Mouse (Mus musculus): Measurements from ENCODE around the gene Mgat4a. TPM values are rescaled to one million over a fixed set of nuclear protein-coding genes. Genes with fewer than 3 reads are reported as not detected.
"Not testable (repeated sequence)": the region's sequence is repeated elsewhere in the genome, so short reads cannot be mapped to it uniquely, and the experiment has no call there.

The Mgat4a gene
- polyA plus RNA-seq, 1 experiment from 2014 or later: 6.3 TPM

DNA sequence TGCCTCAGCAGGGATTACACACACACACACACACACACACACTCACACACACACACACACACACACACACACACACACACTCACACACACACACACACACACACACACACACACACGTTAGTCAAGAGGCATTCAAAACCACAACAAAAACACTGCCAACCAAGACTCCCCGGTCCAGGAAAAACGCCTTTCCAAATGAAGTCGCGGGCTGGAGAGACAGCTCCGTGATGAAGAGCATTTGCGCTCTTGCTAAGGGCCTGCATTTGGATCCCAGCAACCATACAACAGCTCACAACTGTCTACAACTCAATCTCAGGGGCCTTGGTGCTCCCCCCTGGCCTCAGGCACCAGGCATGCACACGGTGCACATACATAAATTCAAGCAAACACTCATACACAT, 10.8 kb downstream of the Mgat4a start:
- Histone ChIP-seq H3K9ac (no peak overlapping the region), H3K9me3 (no peaks in the 10 kb centered on the region), H3K27me3 (no peaks in the 10 kb centered on the region), H3K27ac (no peak overlapping the region; the same call in 1 of the 2 replicates), H3K4me2 (no peak overlapping the region), H3K4me3 (no peak overlapping the region), H3K4me1 (peaks cover 4% of the 10 kb centered on the region; the same call in 1 of the 2 replicates), H3K36me3 (no peaks in the 10 kb centered on the region)
- WGBS: 40% methylated on average over 8 of the region's 8 CpGs
- ATAC-seq (ENCODE audit: borderline replicate concordance, extremely low read depth, low FRiP score, low TSS enrichment): no peak

- Histone ChIP-seq H3K9me3 (no peaks in the 10 kb centered on the region), H3K4me3 (no peak overlapping the region), H3K4me1 (peaks cover 4% of the 10 kb centered on the region; the same call in 1 of the 2 replicates), H3K27ac (no peak overlapping the region), H3K27me3 (no peaks in the 10 kb centered on the region), H3K36me3 (no peaks in the 10 kb centered on the region), H3K4me2 (no peak overlapping the region), H3K9ac (no peak overlapping the region)
- no peak for ATAC-seq (ENCODE audit: borderline replicate concordance, extremely low read depth, low FRiP score, low TSS enrichment)
Observed at GRCm38 (mm10) chr1:37526257-37526656, 14.6 kb downstream of the Mgat4a start.

GRCm38 (mm10) chr1:37524669-37525068, 16.1 kb downstream of the Mgat4a start:
- Histone ChIP-seq H3K4me3 (no peak overlapping the region), H3K4me2 (no peak overlapping the region), H3K27ac (no peak overlapping the region), H3K27me3 (no peaks in the 10 kb centered on the region), H3K4me1 (no peaks in the 10 kb centered on the region), H3K36me3 (no peaks in the 10 kb centered on the region), H3K9me3 (no peaks in the 10 kb centered on the region), H3K9ac (no peak overlapping the region)
- 68% methylated on average over 4 of the region's 4 CpGs for WGBS
- ATAC-seq (ENCODE audit: borderline replicate concordance, extremely low read depth, low FRiP score, low TSS enrichment): no peak

DNA sequence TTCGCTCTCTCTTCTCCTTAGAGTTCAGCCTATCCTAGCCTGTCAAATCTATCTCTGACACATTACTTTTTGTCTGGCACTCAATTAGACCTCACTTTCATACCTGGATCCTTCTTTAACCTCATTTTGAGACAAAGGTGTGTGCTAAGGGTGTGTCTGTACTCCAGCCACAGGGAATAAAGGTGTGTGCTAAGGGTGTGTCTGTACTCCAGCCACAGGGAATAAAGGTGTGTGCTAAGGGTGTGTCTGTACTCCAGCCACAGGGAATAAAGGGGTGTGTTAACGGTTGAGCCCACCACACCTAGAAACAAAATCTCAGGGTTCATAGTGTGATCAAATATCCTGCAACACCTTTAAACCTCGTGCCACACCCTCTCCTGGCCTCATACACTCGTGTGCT, 16.7 kb downstream of the Mgat4a start:
- H3K27ac ChIP-seq; H3K36me3 ChIP-seq; H3K4me1 ChIP-seq; H3K4me3 ChIP-seq; H3K9ac ChIP-seq; H3K9me3 ChIP-seq; ATAC-seq (ENCODE audit: borderline replicate concordance, extremely low read depth, low FRiP score, low TSS enrichment); H3K4me2 ChIP-seq; H3K27me3 ChIP-seq: not testable (repeated sequence)
- WGBS: 59% methylated on average over 4 of the region's 4 CpGs

DNA sequence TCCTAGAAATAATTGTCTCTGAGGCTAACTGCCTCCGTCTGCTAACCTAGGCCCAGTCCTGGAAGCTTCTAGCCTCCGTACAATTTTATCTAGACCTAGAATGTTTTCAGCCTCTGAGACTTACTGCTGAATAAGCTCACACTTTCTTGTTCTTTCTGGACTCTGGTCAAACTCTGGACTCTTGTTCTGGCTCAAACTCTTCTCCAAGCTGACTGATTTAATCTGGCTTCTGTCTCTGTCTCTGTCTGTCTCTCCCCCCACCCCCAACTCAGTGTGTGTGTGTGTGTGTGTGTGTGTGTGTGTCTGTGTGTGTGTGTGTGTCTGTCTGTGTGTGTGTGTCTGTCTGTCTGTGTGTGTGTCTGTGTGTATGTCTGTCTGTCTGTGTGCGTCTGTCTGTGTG, 17.3 kb downstream of the Mgat4a start:
- H3K27me3 ChIP-seq; H3K9me3 ChIP-seq; H3K4me2 ChIP-seq; H3K4me3 ChIP-seq; H3K4me1 ChIP-seq; ATAC-seq (ENCODE audit: borderline replicate concordance, extremely low read depth, low FRiP score, low TSS enrichment); H3K36me3 ChIP-seq; H3K9ac ChIP-seq: not testable (repeated sequence)
- H3K27ac ChIP-seq: peak overlapping the region; percentile 15; the same call in 1 of the 2 replicates
- WGBS: 79% methylated on average over 3 of the region's 3 CpGs

DNA sequence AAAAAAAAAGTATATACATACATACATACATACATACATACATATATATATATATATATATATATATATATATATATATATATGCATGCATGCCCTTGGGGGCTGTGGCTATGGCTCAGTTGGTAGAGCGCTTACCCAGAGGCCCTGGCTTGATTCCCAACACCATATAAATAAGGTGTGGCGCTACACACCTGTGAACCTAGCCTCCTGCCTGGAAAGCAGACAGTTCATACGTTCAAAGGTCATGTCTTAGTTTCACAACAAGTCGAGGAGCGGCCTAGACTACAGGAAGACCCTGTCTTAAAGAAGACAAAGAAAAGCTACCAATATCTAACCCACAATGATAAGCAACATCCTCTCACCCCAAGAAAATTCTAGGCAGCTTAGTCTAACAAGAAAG, 18.7 kb downstream of the Mgat4a start:
- Histone ChIP-seq H3K9ac (no peak overlapping the region), H3K27ac (no peak overlapping the region), H3K4me3 (no peak overlapping the region), H3K4me1 (peaks cover 10% of the 10 kb centered on the region; the same call in 1 of the 2 replicates), H3K9me3 (no peaks in the 10 kb centered on the region), H3K36me3 (no peaks in the 10 kb centered on the region), H3K4me2 (no peak overlapping the region), H3K27me3 (no peaks in the 10 kb centered on the region)
- 82% methylated on average over 5 of the region's 5 CpGs for WGBS
- ATAC-seq (ENCODE audit: borderline replicate concordance, extremely low read depth, low FRiP score, low TSS enrichment): no peak

GRCm38 (mm10) chr1:37518791-37519190, 22.0 kb downstream of the Mgat4a start:
- Histone ChIP-seq H3K9ac (no peak overlapping the region), H3K4me2 (no peak overlapping the region), H3K27ac (no peak overlapping the region), H3K27me3 (no peaks in the 10 kb centered on the region), H3K4me3 (no peak overlapping the region), H3K9me3 (no peaks in the 10 kb centered on the region), H3K4me1 (peaks cover 10% of the 10 kb centered on the region; the same call in 1 of the 2 replicates), H3K36me3 (no peaks in the 10 kb centered on the region)
- 83% methylated on average over 4 of the region's 4 CpGs for WGBS
- no peak for ATAC-seq (ENCODE audit: borderline replicate concordance, extremely low read depth, low FRiP score, low TSS enrichment)

GRCm38 (mm10) chr1:37518124-37518720, 22.6 kb downstream of the Mgat4a start:
- no peak for ATAC-seq (ENCODE audit: borderline replicate concordance, extremely low read depth, low FRiP score, low TSS enrichment)
- WGBS: 38% methylated on average over 4 of the region's 4 CpGs

DNA sequence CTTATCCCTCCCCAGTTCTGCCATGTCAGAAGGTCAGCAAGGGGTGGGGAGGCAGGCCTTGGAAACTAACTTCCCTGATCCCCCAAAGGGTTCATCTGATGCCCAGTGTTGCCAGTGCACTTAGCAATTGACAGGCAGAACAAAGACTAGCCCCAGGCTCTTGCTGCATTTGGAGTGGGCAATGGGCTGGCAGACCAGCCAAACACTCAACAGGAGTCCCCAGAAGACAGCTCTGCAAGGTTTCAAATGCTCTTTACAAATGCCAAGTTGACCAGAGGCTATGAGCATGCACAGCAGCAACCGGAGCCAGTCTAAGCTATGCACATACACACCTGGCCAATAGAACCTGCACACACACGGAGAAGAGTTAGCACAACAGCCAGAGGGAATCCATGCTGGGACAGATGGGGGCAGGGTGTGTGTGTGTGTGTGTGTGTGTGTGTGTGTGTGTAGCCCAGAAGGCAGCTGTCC, 27.8 kb downstream of the Mgat4a start:
- Histone ChIP-seq H3K4me2 (no peak overlapping the region), H3K9me3 (no peaks in the 10 kb centered on the region), H3K27ac (peak overlapping the region; percentile 67), H3K36me3 (no peaks in the 10 kb centered on the region), H3K9ac (no peak overlapping the region), H3K4me1 (peaks cover 23% of the 10 kb centered on the region), H3K4me3 (no peak overlapping the region), H3K27me3 (no peaks in the 10 kb centered on the region)
- 71% methylated on average over 2 of the region's 2 CpGs for WGBS
- ATAC-seq (ENCODE audit: borderline replicate concordance, extremely low read depth, low FRiP score, low TSS enrichment): no peak

More at GRCm38 (mm10) chr1:37518124-37518720, 22.6 kb downstream of the Mgat4a start:
- Histone ChIP-seq H3K36me3 (no peaks in the 10 kb centered on the region), H3K27ac (no peak overlapping the region), H3K4me3 (no peak overlapping the region), H3K4me2 (no peak overlapping the region), H3K27me3 (no peaks in the 10 kb centered on the region), H3K9me3 (no peaks in the 10 kb centered on the region), H3K9ac (no peak overlapping the region), H3K4me1 (peaks cover 11% of the 10 kb centered on the region; the same call in 1 of the 2 replicates)

DNA sequence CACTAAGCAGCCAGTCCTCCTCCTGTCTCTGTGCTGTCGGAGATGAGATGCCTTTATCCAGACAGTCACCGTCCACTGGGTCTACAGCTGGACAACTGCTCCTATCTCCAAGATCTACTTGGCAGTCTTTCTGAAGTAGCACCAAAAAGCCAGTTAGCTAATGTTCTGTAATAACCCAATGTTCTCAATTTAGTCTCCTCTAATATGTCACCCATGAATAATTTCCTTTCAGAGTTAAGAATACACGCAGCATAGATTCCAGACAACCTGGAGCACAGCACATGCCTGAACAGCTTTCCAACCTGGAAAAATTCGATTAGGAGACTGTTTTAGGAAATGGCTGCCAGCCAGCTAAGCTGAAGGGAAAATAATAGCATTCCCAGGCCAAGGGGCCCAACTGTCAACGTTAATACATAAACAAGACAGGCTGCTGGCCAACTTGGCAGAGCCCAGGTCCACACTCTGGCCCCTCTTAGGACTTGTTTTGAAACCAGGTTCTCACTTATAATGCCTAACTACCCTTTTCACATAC, 28.6 kb downstream of the Mgat4a start:
- Histone ChIP-seq H3K9ac (no peak overlapping the region), H3K4me1 (peaks cover 18% of the 10 kb centered on the region), H3K4me2 (no peak overlapping the region), H3K36me3 (no peaks in the 10 kb centered on the region), H3K9me3 (no peaks in the 10 kb centered on the region), H3K27me3 (no peaks in the 10 kb centered on the region), H3K27ac (peak overlapping the region; percentile 67), H3K4me3 (no peak overlapping the region)
- ATAC-seq (ENCODE audit: borderline replicate concordance, extremely low read depth, low FRiP score, low TSS enrichment): peak; percentile 81; the same call in 1 of the 2 replicates
- WGBS: 19% methylated on average over 5 of the region's 5 CpGs

GRCm38 (mm10) chr1:37510193-37510592, 30.6 kb downstream of the Mgat4a start:
- H3K4me1 ChIP-seq: peaks cover 18% of the 10 kb centered on the region
- no peak overlapping the region for H3K4me3 ChIP-seq
- WGBS: 73% methylated on average over 3 of the region's 3 CpGs
- no peak overlapping the region for H3K27ac ChIP-seq
- H3K9ac ChIP-seq: no peak overlapping the region
- H3K9me3 ChIP-seq: no peaks in the 10 kb centered on the region
- no peaks in the 10 kb centered on the region for H3K27me3 ChIP-seq
- H3K36me3 ChIP-seq: no peaks in the 10 kb centered on the region
- no peak overlapping the region for H3K4me2 ChIP-seq
- ATAC-seq (ENCODE audit: borderline replicate concordance, extremely low read depth, low FRiP score, low TSS enrichment): no peak

DNA sequence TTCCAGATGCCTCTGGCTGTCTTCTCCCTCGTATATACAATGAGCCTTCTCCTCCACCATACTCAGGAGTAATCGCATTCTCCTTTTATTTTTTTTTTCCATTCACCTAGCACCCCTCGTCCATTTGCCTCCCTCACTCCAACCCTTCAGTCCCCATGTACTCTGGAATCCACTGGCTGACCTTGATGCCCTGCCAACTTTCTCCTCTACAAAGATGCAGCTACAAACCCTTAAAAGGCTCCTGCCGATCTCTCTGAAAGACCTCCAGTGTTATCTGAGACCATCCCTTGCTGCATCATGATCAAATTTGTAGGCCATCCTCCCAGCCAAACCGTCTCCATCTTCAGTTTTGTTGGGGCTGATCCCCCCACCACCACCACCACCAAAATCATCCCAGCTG, 31.4 kb downstream of the Mgat4a start:
- H3K9me3 ChIP-seq: no peaks in the 10 kb centered on the region
- H3K27ac ChIP-seq: no peak overlapping the region
- WGBS: 73% methylated on average over 5 of the region's 5 CpGs
- no peak for ATAC-seq (ENCODE audit: borderline replicate concordance, extremely low read depth, low FRiP score, low TSS enrichment)
- H3K4me3 ChIP-seq: no peak overlapping the region
- no peaks in the 10 kb centered on the region for H3K36me3 ChIP-seq
- H3K27me3 ChIP-seq: no peaks in the 10 kb centered on the region
- peaks cover 25% of the 10 kb centered on the region for H3K4me1 ChIP-seq
- no peak overlapping the region for H3K9ac ChIP-seq
- no peak overlapping the region for H3K4me2 ChIP-seq

Measured in lung, embryonic 15.5 days (tissue).